In the genomic region with DNA sequence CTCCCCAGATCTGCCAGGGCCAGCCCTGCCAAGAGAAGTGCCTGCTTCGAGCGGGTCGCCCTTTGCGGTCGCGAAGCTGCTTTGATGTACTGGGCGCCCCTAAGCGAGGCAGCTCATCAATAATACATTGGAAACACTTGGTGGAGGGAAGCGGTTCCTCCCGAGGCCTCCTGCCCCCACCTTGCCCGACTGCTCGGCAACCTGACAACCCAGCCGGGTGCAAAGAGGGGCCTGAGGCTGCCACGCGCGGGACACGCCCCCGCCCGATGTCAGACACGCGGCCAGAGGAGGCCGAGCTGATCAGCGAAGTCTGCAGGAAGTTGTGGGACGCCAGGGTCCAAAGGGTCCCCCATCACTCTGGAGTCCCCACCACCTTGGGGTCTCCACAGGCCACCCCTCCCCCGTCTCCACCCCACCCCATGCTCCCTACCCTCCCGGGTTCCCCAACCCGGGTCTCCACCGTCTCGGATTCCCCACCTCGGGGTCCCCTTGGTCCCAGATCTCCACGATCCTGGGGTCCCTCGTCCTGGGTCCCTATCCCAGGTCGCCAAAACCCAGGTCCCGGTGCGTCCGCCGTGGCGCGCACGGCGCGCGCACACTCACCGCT, we compare ENCODE assay signal across 1 mouse cellular context.
TF ChIP-seq lines count a peak whose summit lies in the region.

No protein-coding gene starts in this region.

TF ChIP-seq in CH12.LX, 34 proteins besides CTCF, POLR2A, EP300 and RAD21:
- TF ChIP-seq MYC (IDR thresholded peaks at IDR 0.05; ENCODE audit: low read depth, low read length) (no peak), MAX (IDR thresholded peaks at IDR 0.05; ENCODE audit: low read length) (no peak), TCF12 (IDR thresholded peaks at IDR 0.05; ENCODE audit: low read depth, low read length) (no peak), MXI1 (IDR thresholded peaks at IDR 0.05; ENCODE audit: low read depth, low read length) (no peak), IRF4 (IDR thresholded peaks at IDR 0.05; ENCODE audit: low read depth, low read length) (no peak), ELF1 (IDR thresholded peaks at IDR 0.05; ENCODE audit: low read depth, low read length) (no peak)
